Mouse (Mus musculus) liver, postnatal 0 days (tissue): ENCODE measurements around the gene Sestd1.

ENCODE experiments used
- CTCF ChIP-seq: sonication (generic); IDR thresholded peaks from 2 replicates; pipeline ENCODE4 v1.5.1; 2016; ENCODE audit warnings: antibody characterized with exemption, low read depth
- EP300 ChIP-seq: IDR thresholded peaks from 2 replicates; pipeline ENCODE4 v1.6.1; 2016; ENCODE audit warnings: antibody characterized with exemption, low read depth, mild to moderate bottlenecking

- no peak for TF ChIP-seq CTCF
- TF ChIP-seq EP300, result no peak
These were observed 41.8 kb downstream of the Sestd1 start for GRCm38 (mm10) chr2:77238607-77239006.
